Mouse (Mus musculus): Measurements from ENCODE around the gene Khdc4. TPM values are rescaled to one million over a fixed set of nuclear protein-coding genes. Genes with fewer than 3 reads are reported as not detected.

The Khdc4 gene
- polyA plus RNA-seq, 1 experiment from 2014 or later = 78.9 TPM

- DNase-seq (ENCODE audit: low spot score) = no peak
- peaks cover 68% of the 10 kb centered on the region for H3K36me3 ChIP-seq (ENCODE audit: control insufficient read depth, insufficient read depth, low read length)
Measured at GRCm38 (mm10) chr3:88647076-88647475, 38.5 kb upstream of the Khdc4 start.

GRCm38 (mm10) chr3:88647779-88648413 lies 37.7 kb upstream of the Khdc4 start:
- peaks cover 59% of the 10 kb centered on the region for H3K36me3 ChIP-seq (ENCODE audit: control insufficient read depth, insufficient read depth, low read length)
- ATAC-seq (replicated peaks; ENCODE audit: low FRiP score, low TSS enrichment, low read depth) (no peak), DNase-seq (ENCODE audit: low spot score) (no peak)
- H3K4me3 ChIP-seq (ENCODE audit: low read depth, low read length) = no peak overlapping the region
- 91% methylated on average over 14 of the region's 14 CpGs for WGBS
- no peak overlapping the region for H3K27ac ChIP-seq (ENCODE audit: low read depth)
- no peaks in the 10 kb centered on the region for H3K9me3 ChIP-seq (ENCODE audit: control insufficient read depth, low read length)
- H3K27me3 ChIP-seq (replicated peaks; ENCODE audit: control insufficient read depth, insufficient read depth, low read length) = no peaks in the 10 kb centered on the region
- H3K4me1 ChIP-seq (replicated peaks; ENCODE audit: control insufficient read depth, insufficient read depth, low read length) = no peaks in the 10 kb centered on the region
- no peak overlapping the region for H3K4me2 ChIP-seq (ENCODE audit: low read length)
- no peak overlapping the region for H3K9ac ChIP-seq (ENCODE audit: low read length)

More at GRCm38 (mm10) chr3:88647076-88647475, 38.5 kb upstream of the Khdc4 start:
- H3K4me1 ChIP-seq (replicated peaks; ENCODE audit: control insufficient read depth, insufficient read depth, low read length) = no peaks in the 10 kb centered on the region
- no peak overlapping the region for H3K4me3 ChIP-seq (ENCODE audit: low read depth, low read length)
- no peak overlapping the region for H3K9ac ChIP-seq (ENCODE audit: low read length)
- H3K9me3 ChIP-seq (ENCODE audit: control insufficient read depth, low read length) = no peaks in the 10 kb centered on the region
- no peak overlapping the region for H3K4me2 ChIP-seq (ENCODE audit: low read length)
- ATAC-seq (replicated peaks; ENCODE audit: low FRiP score, low TSS enrichment, low read depth) = no peak
- H3K27me3 ChIP-seq (replicated peaks; ENCODE audit: control insufficient read depth, insufficient read depth, low read length) = no peaks in the 10 kb centered on the region
- WGBS = 83% methylated on average over 3 of the region's 3 CpGs
- no peak overlapping the region for H3K27ac ChIP-seq (ENCODE audit: low read depth)

DNA sequence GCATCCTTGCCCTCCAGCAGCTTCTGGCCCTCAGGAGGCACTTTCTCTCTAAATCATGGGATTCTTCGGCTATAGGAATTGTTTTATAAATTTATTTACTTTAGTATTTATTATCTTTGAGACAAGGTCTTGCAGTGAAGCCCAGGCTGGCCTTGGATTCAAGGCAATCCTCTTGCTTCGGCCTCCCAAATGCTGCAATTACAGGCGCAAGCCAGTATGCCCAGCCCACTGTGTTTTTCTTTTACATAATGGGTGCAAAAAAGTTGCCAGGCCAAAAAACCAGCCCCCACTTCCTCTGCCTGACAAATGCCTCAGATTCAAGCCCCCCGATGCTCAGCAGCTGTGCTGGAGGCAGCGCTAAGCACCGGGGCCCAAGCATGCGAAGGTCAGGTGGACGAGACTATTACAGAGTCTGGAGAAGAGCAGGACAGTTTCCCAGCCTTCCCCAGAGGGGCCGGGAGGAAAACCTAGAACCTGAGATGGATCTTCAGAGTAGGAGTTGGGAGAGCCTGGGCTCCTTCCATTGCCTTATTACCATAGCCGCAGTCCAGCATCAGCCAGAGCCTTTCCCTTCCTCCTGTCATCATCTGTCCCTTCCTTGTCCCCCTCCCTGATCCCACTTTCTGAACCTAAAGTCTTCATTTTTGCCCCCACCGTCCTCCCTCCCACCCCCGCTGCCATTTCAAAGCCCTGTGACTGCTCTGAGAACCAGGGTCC lies 37.0 kb upstream of the Khdc4 start:
- Histone ChIP-seq H3K27me3 (replicated peaks; ENCODE audit: control insufficient read depth, insufficient read depth, low read length) (no peaks in the 10 kb centered on the region), H3K4me1 (replicated peaks; ENCODE audit: control insufficient read depth, insufficient read depth, low read length) (no peaks in the 10 kb centered on the region), H3K9me3 (ENCODE audit: control insufficient read depth, low read length) (no peaks in the 10 kb centered on the region), H3K4me2 (ENCODE audit: low read length) (no peak overlapping the region), H3K27ac (ENCODE audit: low read depth) (no peak overlapping the region), H3K4me3 (ENCODE audit: low read depth, low read length) (no peak overlapping the region), H3K9ac (ENCODE audit: low read length) (no peak overlapping the region), H3K36me3 (ENCODE audit: control insufficient read depth, insufficient read depth, low read length) (peaks cover 52% of the 10 kb centered on the region)
- WGBS = 80% methylated on average over 12 of the region's 12 CpGs
- ATAC-seq (replicated peaks; ENCODE audit: low FRiP score, low TSS enrichment, low read depth) = no peak
- DNase-seq (ENCODE audit: low spot score) = no peak

DNA sequence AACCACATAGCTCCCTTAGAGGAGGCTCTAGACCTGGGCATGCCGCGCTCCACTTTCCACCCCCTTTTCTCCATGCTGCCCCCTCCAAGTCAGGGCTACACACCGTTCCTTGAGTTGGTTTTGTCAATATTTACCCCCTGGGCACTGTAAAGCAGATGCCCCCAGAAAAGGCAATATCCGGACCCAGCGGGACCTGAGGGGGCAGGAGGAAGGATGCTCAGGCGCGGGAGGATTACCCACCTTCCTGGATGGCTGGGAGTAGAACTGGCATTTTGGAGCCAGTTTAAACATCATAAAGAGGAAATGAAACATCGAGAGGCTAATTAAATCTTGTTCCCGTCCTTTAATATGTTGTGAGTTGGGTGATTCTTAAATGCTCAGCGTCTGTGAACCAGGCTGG lies 36.4 kb upstream of the Khdc4 start:
- Histone ChIP-seq H3K4me1 (replicated peaks; ENCODE audit: control insufficient read depth, insufficient read depth, low read length) (no peaks in the 10 kb centered on the region), H3K27me3 (replicated peaks; ENCODE audit: control insufficient read depth, insufficient read depth, low read length) (no peaks in the 10 kb centered on the region), H3K27ac (ENCODE audit: low read depth) (no peak overlapping the region), H3K4me3 (ENCODE audit: low read depth, low read length) (no peak overlapping the region), H3K9ac (ENCODE audit: low read length) (no peak overlapping the region), H3K4me2 (ENCODE audit: low read length) (no peak overlapping the region), H3K36me3 (ENCODE audit: control insufficient read depth, insufficient read depth, low read length) (peaks cover 46% of the 10 kb centered on the region), H3K9me3 (ENCODE audit: control insufficient read depth, low read length) (no peaks in the 10 kb centered on the region)
- WGBS = 84% methylated on average over 10 of the region's 10 CpGs
- DNase-seq (ENCODE audit: low spot score) (no peak), ATAC-seq (replicated peaks; ENCODE audit: low FRiP score, low TSS enrichment, low read depth) (no peak)

DNA sequence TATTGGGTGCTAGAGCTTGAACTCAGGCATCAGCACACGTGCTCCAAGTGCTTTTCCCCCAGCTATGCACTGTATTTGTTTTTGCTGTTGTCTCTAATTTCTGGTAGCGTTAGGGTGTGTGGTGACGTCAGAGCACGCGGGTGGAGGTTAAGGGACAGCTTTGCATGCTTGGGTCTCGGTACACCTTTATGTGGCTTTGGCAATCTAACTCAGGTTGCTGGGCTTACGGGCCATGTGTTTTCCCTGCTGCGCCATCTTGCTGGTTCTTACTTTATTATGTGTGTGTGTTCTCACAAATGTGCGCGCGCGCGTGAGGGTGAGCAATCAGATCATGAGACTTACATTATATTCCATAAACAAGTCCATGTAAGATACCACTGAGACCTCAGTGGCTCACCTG lies 35.6 kb upstream of the Khdc4 start:
- ATAC-seq (replicated peaks; ENCODE audit: low FRiP score, low TSS enrichment, low read depth) (no peak), DNase-seq (ENCODE audit: low spot score) (no peak)
- Histone ChIP-seq H3K36me3 (ENCODE audit: control insufficient read depth, insufficient read depth, low read length) (peaks cover 39% of the 10 kb centered on the region), H3K4me1 (replicated peaks; ENCODE audit: control insufficient read depth, insufficient read depth, low read length) (no peaks in the 10 kb centered on the region), H3K27ac (ENCODE audit: low read depth) (no peak overlapping the region), H3K4me2 (ENCODE audit: low read length) (no peak overlapping the region), H3K27me3 (replicated peaks; ENCODE audit: control insufficient read depth, insufficient read depth, low read length) (no peaks in the 10 kb centered on the region), H3K9me3 (ENCODE audit: control insufficient read depth, low read length) (no peaks in the 10 kb centered on the region), H3K4me3 (ENCODE audit: low read depth, low read length) (no peak overlapping the region), H3K9ac (ENCODE audit: low read length) (no peak overlapping the region)
- 93% methylated on average over 13 of the region's 13 CpGs for WGBS

DNA sequence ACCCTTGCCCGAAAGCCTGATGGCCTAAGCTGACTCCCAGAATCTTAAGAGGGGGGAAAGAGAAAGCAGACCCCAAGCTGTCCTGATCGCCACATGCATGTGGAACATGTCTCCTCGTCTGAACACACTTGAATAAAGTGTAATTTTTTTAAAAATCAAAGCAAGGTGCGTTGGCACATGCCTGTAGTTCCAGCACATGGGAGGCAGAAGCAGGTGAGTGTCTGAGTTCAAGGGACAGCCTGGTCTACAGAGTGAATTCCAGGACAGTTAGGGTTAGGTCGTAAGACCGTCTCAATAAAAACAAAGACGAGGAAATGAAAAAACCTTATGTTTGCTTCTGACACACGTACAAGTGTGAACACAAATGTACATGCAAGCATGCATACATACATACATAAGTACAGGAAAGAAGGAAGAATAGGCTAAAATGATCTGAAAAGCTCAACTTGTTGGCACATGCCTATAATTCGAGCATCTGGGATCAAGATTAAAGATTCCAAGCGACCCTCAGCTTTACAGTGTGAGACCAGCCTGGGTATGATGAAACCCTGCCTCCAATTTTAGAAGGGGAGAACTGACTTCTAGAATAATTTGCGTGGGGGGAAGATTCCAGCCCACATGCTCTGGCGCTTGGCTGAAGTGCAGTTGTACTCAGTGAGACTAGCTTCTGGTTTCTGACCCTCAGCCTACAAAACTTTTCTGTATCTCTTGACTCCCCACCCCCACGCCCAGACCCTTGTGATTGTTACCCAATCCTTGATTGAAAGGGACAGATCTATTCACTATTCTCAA lies 34.7 kb upstream of the Khdc4 start:
- Histone ChIP-seq H3K36me3 (ENCODE audit: control insufficient read depth, insufficient read depth, low read length) (peaks cover 29% of the 10 kb centered on the region), H3K4me1 (replicated peaks; ENCODE audit: control insufficient read depth, insufficient read depth, low read length) (no peaks in the 10 kb centered on the region), H3K4me2 (ENCODE audit: low read length) (no peak overlapping the region), H3K9me3 (ENCODE audit: control insufficient read depth, low read length) (no peaks in the 10 kb centered on the region), H3K27ac (ENCODE audit: low read depth) (no peak overlapping the region), H3K27me3 (replicated peaks; ENCODE audit: control insufficient read depth, insufficient read depth, low read length) (no peaks in the 10 kb centered on the region), H3K4me3 (ENCODE audit: low read depth, low read length) (no peak overlapping the region), H3K9ac (ENCODE audit: low read length) (no peak overlapping the region)
- no peak for ATAC-seq (replicated peaks; ENCODE audit: low FRiP score, low TSS enrichment, low read depth)
- no peak for DNase-seq (ENCODE audit: low spot score)
- 75% methylated on average over 13 of the region's 13 CpGs for WGBS

GRCm38 (mm10) chr3:88651669-88652618 lies 33.7 kb upstream of the Khdc4 start:
- Histone ChIP-seq H3K4me2 (ENCODE audit: low read length) (no peak overlapping the region), H3K4me3 (ENCODE audit: low read depth, low read length) (no peak overlapping the region), H3K9me3 (ENCODE audit: control insufficient read depth, low read length) (no peaks in the 10 kb centered on the region), H3K36me3 (ENCODE audit: control insufficient read depth, insufficient read depth, low read length) (peaks cover 19% of the 10 kb centered on the region), H3K27me3 (replicated peaks; ENCODE audit: control insufficient read depth, insufficient read depth, low read length) (no peaks in the 10 kb centered on the region), H3K4me1 (replicated peaks; ENCODE audit: control insufficient read depth, insufficient read depth, low read length) (no peaks in the 10 kb centered on the region), H3K27ac (ENCODE audit: low read depth) (no peak overlapping the region), H3K9ac (ENCODE audit: low read length) (no peak overlapping the region)
- ATAC-seq (replicated peaks; ENCODE audit: low FRiP score, low TSS enrichment, low read depth) = no peak
- WGBS = 74% methylated on average over 18 of the region's 18 CpGs
- DNase-seq (ENCODE audit: low spot score) = no peak
